Mouse (Mus musculus) forebrain, embryonic 16.5 days (tissue): ENCODE measurements around the gene Sgca. TPM values are rescaled to one million over a fixed set of nuclear protein-coding genes. Genes with fewer than 3 reads are reported as not detected.

Source experiments
- ATAC-seq: fragments of 200-750 bp; cut with Nextera tagmentation; 2 replicates; pipeline ENCODE4 v1.8.0; 2017; ENCODE audit warnings: mild to moderate bottlenecking, moderate library complexity
- H3K27ac ChIP-seq: fragments of 300-500 bp; sonication (generic); 2 replicates; pipeline ENCODE4 v1.5.1; 2014; ENCODE audit warnings: low read length, control low read depth
- H3K27me3 ChIP-seq: fragments of 300-500 bp; sonication (generic); replicated peaks from 2 replicates; pipeline ENCODE4 v1.6.1; 2014; ENCODE audit warnings: low read length; ENCODE audit not compliant: control insufficient read depth, insufficient read depth
- H3K36me3 ChIP-seq: fragments of 300-500 bp; sonication (generic); 2 replicates; pipeline ENCODE4 v1.6.1; 2014; ENCODE audit not compliant: control insufficient read depth, insufficient read depth
- H3K4me1 ChIP-seq: fragments of 300-500 bp; sonication (generic); replicated peaks from 2 replicates; pipeline ENCODE4 v1.6.1; 2014; ENCODE audit warnings: low read length; ENCODE audit not compliant: control insufficient read depth, insufficient read depth
- H3K4me2 ChIP-seq: fragments of 300-500 bp; sonication (generic); 2 replicates; pipeline ENCODE4 v1.6.1; 2014; ENCODE audit warnings: mild to moderate bottlenecking, low read length, control low read depth
- H3K4me3 ChIP-seq: fragments of 300-500 bp; sonication (generic); replicated peaks from 2 replicates; pipeline ENCODE4 v1.5.1; 2014; ENCODE audit warnings: mild to moderate bottlenecking, low read length, control low read depth
- H3K9ac ChIP-seq: fragments of 300-500 bp; sonication (generic); replicated peaks from 2 replicates; pipeline ENCODE4 v1.6.1; 2014; ENCODE audit warnings: low read depth, low read length, control low read depth
- H3K9me3 ChIP-seq: fragments of 300-500 bp; sonication (generic); 2 replicates; pipeline ENCODE4 v1.6.1; 2016; ENCODE audit warnings: low read length; ENCODE audit not compliant: control insufficient read depth
- WGBS: fragments of 180-500 bp; shearing (Covaris S2); extraction: QIAGEN DNeasy Blood & Tissue Kit; methylation state at CpG from one replicate; pipeline ENCODE4 v1.1.7; 2014; 5-methylcytosine and 5-hydroxymethylcytosine counted together
- polyA plus RNA-seq: library from polyadenylated mRNA; unstranded; fragments of >200 nt; fragmentation: Nextera tagmentation; extraction: Ambion mirVana; gene quantifications from 2 replicates; pipeline ENCODE4 v1.2.1, GENCODE M21; 2015

Gene Sgca
- polyA plus RNA-seq, 1 experiment from 2014 or later, result 0.19 TPM

DNA sequence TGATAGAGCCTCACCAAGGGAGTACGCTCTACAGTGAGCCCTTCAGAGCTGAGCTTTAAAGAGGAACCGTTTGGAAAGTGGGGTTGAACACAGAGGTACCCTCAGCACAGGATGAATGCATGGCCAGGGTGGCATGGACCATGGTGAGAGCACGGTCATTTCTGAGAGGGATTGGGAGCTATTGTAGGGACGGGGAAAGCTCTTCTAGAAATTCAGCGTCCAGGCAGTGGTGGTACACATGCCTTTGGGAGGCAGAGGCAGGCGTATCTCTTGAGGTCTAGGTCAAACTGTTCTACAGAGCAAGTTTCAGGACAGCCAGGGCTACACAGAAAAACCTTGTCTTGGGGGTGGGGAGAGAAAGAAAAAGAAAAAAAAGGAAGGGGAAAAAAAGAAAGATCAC lies 20.9 kb upstream of the Sgca start:
- H3K4me1 ChIP-seq, result peaks cover 57% of the 10 kb centered on the region
- H3K9me3 ChIP-seq, result no peaks in the 10 kb centered on the region
- ATAC-seq, result no peak
- no peak overlapping the region for H3K4me3 ChIP-seq
- no peaks in the 10 kb centered on the region for H3K27me3 ChIP-seq
- 91% methylated on average over 6 of the region's 6 CpGs for WGBS
- H3K36me3 ChIP-seq, result peaks cover 19% of the 10 kb centered on the region
- no peak overlapping the region for H3K27ac ChIP-seq
- H3K9ac ChIP-seq, result no peak overlapping the region
- H3K4me2 ChIP-seq, result no peak overlapping the region

DNA sequence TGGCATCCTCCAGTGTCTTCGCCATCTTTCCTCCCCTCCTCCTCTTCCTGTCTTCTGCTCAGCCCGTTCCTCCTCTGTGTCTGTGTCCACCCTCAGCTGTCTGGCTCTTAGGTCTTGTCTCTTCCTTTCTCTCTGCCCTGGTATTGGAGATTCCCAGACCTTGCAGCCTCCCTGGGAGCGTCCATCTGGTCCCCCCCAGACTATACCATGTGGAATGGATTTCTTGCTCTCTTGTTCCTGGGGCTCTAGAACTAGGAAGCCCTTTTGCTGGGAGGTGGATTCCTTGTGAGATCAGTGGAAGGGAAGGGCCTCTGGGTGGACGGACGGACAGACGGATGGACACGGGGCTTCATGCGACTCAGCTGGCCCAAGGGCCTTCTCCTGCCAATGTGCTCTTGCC lies 20.0 kb upstream of the Sgca start:
- no peaks in the 10 kb centered on the region for H3K27me3 ChIP-seq
- H3K9ac ChIP-seq, result no peak overlapping the region
- no peak for ATAC-seq
- H3K4me1 ChIP-seq, result peaks cover 56% of the 10 kb centered on the region
- H3K4me2 ChIP-seq, result peak overlapping the region; percentile 97
- WGBS, result 85% methylated on average over 8 of the region's 8 CpGs
- no peak overlapping the region for H3K27ac ChIP-seq
- peaks cover 12% of the 10 kb centered on the region; the same call in 1 of the 2 replicates for H3K36me3 ChIP-seq
- H3K9me3 ChIP-seq, result no peaks in the 10 kb centered on the region
- H3K4me3 ChIP-seq, result no peak overlapping the region

DNA sequence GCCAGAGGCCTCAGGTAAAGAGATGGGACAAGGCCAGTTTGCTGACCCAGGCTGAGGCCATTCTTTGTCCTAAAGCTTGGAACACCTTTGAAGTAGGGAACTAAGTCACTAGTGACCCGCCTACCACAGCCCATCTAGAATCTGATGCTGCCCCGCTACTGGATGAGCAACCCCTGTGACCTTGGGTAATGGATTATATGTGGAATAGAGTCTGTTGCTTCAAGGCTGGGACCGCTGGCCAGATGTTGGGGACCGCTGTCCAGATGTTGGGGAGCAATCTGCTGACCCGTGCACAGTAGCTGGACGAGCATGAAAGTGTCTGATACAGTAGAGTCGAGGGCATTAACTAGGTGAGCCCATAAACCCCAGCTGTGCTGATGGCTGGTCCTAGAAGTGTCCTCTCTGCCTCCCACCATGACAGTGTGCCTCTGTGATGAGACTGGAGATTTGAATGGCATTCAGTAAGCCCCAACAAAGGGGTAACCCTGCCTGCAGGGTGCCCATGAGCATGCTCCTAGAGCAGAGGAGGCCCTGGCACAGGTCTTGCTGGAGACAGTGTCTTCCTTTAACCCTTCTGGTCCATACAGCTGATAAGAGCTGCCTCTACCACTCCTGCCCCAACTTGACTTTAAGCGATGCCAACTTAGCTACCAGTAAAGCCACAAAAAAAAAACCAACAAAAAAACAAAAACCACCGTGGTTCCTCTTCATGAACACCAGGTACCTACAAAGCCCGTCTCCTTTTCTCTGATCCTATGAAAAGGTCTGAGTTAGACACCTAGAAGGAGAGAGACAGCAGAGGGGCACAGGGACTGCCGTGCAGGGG lies 19.0 kb upstream of the Sgca start:
- ATAC-seq, result no peak
- Histone ChIP-seq H3K4me3 (peak overlapping the region; percentile 94), H3K9ac (peak overlapping the region; percentile 97), H3K4me1 (peaks cover 57% of the 10 kb centered on the region), H3K9me3 (no peaks in the 10 kb centered on the region), H3K27me3 (no peaks in the 10 kb centered on the region), H3K27ac (no peak overlapping the region), H3K36me3 (peaks cover 9% of the 10 kb centered on the region; the same call in 1 of the 2 replicates), H3K4me2 (peak overlapping the region; percentile 97)
- 86% methylated on average over 11 of the region's 11 CpGs for WGBS

DNA sequence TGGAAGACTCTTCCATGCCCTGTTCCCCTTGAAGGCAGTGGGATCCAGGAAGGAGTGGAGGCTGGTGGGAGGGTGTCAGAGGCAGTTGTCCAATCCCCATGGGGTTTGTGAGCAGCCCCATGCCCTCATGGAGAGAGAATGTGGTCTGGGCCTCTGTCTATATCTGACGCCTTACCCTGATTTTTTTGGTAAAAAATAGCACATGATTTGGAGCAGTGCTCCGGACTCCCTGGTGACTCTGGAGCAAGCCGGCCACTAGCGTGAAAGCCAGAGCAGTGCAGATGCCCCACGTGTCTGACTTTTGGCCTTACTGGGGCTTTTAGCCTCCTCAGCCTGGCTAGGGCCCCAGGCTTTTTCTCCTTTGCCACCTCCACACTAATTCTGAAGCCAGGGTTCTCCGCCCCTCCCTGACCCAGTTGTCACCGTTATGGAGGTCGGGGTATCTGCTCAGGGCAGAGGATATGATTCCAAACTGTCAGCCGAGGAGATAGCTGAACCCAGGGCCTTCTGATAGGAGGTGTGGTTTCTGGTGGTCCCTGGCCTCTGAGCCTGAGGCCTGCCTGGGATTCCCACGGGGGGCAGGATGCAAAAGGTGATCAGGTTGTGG lies 18.2 kb upstream of the Sgca start:
- peaks cover 61% of the 10 kb centered on the region for H3K4me1 ChIP-seq
- 53% methylated on average over 10 of the region's 10 CpGs for WGBS
- H3K4me3 ChIP-seq, result peak overlapping the region; percentile 94
- H3K9me3 ChIP-seq, result no peaks in the 10 kb centered on the region
- peak overlapping the region; percentile 97 for H3K4me2 ChIP-seq
- ATAC-seq, result no peak
- H3K9ac ChIP-seq, result peak overlapping the region; percentile 97
- H3K27ac ChIP-seq, result no peak overlapping the region
- H3K36me3 ChIP-seq, result peaks cover 7% of the 10 kb centered on the region; the same call in 1 of the 2 replicates
- H3K27me3 ChIP-seq, result no peaks in the 10 kb centered on the region

DNA sequence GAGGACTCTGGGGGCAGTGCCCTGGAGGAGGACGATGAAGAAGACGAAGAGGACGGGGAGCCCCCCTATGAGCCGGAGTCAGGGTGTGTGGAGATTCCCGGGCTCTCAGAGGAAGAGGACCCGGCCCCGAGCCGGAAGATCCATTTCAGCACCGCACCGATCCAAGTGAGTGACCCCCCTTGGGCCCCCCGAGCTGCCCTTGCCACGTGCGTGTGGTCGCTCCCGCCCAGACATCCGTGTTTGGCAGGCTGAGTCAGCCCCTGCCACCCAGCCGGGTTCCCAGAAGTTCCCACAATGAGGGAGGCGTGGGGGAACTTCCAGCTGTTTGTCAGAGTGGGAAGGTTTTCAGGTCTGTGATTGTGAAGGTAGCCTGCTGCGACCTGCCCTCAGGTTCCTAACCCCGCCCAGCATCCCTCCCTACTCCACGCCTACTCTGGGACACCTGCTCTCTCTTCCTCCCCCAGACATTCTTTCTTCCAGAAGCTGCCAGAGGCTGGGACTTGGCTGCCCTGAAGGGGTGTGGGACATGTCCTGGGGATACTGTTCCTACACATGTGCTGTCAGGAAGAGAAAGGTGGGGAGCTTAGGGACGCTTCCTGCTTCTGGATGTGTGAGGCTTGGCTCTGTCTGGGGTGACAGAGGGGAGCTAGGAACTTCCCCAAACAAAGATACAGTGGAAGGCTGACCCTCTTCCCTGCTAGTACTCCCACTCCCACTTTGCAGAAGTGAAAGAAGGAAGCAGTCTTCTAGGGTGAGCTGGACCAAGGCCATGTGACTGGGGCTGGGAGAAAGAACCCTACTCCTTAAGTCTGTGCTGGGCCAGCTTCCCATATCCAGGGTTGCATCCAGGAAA lies 16.9 kb upstream of the Sgca start:
- Histone ChIP-seq H3K36me3 (peaks cover 7% of the 10 kb centered on the region; the same call in 1 of the 2 replicates), H3K27me3 (no peaks in the 10 kb centered on the region), H3K4me1 (peaks cover 67% of the 10 kb centered on the region), H3K9me3 (no peaks in the 10 kb centered on the region), H3K27ac (no peak overlapping the region), H3K9ac (peak overlapping the region; percentile 97), H3K4me3 (peak overlapping the region; percentile 94), H3K4me2 (peak overlapping the region; percentile 97)
- under 1% methylated on average over 22 of the region's 22 CpGs for WGBS
- no peak for ATAC-seq

DNA sequence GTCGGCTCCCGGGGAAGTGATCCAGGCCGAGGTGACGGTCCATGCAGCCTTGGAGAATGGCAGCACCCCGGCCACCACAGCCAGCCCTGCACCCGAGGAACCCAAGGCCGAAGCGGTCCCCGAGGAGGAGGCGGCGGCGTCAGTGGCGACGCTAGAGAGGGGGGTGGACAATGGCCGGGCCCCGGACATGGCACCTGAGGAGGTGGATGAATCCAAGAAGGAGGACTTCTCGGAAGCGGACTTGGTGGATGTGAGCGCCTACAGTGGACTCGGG lies 16.3 kb upstream of the Sgca start:
- peaks cover 2% of the 10 kb centered on the region; the same call in 1 of the 2 replicates for H3K36me3 ChIP-seq
- H3K4me3 ChIP-seq, result peak overlapping the region; percentile 94
- no peak for ATAC-seq
- H3K9ac ChIP-seq, result peak overlapping the region; percentile 97
- H3K4me1 ChIP-seq, result peaks cover 62% of the 10 kb centered on the region
- no peak overlapping the region for H3K27ac ChIP-seq
- peak overlapping the region; percentile 97 for H3K4me2 ChIP-seq
- WGBS, result under 1% methylated on average over 20 of the region's 20 CpGs
- H3K9me3 ChIP-seq, result no peaks in the 10 kb centered on the region
- no peaks in the 10 kb centered on the region for H3K27me3 ChIP-seq

DNA sequence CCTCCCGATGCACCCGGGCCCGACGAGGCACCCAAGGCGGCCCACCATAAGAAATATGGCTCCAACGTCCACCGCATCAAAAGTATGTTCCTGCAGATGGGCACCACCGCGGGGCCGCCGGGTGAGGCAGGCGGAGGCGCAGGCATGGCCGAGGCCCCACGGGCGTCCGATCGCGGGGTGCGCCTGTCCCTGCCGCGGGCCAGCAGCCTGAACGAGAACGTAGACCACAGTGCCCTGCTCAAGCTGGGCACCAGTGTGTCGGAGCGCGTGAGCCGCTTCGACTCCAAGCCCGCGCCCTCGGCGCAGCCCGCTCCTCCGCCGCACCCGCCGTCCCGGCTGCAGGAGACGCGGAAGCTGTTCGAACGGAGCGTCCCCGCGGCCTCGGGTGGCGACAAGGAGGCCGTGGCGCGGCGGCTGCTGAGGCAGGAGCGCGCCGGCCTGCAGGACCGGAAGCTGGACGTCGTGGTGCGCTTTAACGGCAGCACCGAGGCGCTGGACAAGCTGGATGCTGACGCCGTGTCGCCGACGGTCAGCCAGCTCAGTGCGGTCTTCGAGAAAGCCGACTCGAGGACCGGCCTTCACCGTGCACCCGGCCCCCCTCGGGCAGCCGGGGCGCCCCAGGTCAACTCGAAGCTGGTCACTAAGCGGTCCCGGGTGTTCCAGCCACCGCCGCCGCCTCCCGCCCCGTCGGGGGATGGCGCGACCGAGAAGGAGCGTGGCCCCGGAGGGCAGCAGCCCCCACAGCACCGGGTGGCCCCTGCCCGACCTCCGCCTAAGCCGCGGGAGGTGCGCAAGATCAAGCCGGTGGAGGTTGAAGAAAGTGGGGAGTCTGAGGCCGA lies 15.7 kb upstream of the Sgca start:
- under 1% methylated on average over 94 of the region's 99 CpGs for WGBS
- ATAC-seq, result no peak
- Histone ChIP-seq H3K9ac (peak overlapping the region; percentile 97), H3K9me3 (no peaks in the 10 kb centered on the region), H3K27ac (peak overlapping the region; percentile 95), H3K27me3 (no peaks in the 10 kb centered on the region), H3K36me3 (0 out of 2 replicates have a peak, but pooled peaks cover under 1% of the 10 kb centered on the region), H3K4me3 (peak overlapping the region; percentile 94), H3K4me2 (peak overlapping the region; percentile 97), H3K4me1 (peaks cover 60% of the 10 kb centered on the region)

DNA sequence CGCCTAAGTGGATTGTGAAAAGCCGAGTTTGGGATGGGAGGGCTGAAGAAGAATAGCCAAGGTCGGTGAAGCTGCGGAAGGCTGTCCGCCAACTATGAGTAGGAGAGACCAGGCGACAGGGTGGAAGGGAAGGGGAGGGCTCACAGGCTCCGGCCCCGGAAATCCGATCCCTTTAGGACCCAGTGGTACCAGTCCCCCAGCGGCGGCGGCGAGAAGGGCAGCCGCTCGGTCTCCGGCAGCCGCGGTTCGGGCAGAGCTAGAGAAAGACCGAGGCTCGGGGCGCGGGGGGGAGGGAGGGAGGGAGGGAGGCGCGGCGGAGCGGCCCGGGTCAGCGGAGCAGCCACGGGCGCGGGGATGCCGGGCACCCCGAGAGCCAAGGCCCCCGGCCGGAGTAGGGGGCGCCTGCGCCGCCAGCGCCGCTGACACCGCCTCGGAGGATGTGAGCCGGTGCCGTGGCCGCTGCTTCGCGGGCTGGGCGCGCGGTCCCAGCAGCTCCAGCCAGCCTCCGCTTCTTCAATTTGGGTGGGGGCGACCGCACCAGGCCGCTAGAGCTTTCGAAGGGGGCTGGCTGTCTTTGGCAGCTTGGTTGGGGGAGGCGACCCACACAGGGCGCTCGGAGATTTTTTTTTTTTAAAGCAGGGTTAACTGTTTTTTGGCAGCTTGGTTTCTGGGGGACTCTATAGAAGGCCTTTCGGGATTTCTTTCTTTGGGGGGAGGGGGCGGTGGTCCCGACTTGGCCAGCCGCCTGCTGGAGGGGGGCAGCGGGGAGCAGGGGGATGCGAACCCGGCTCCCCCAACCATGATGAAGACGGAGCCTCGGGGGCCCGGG lies 14.8 kb upstream of the Sgca start, which contains the start of gene Ppp1r9b:
Gene Ppp1r9b (plus strand): TSS at position 287 of the 829 bp plus-strand sequence.
- WGBS, result 0% methylated on average over 49 of the region's 69 CpGs

More for the DNA sequence above, 14.8 kb upstream of the Sgca start, which contains the start of gene Ppp1r9b:
- H3K36me3 ChIP-seq, result no peaks in the 10 kb centered on the region
- H3K27ac ChIP-seq, result peak within 1 kb of the TSS; percentile 95
- peak within 1 kb of the TSS; percentile 94 for H3K4me3 ChIP-seq
- H3K9me3 ChIP-seq, result no peaks in the 10 kb centered on the region
- peak within 1 kb of the TSS; percentile 97 for H3K9ac ChIP-seq
- H3K4me2 ChIP-seq, result peak within 1 kb of the TSS; percentile 97
- peaks cover 55% of the 10 kb centered on the region for H3K4me1 ChIP-seq
- peak; percentile 86 for ATAC-seq
- H3K27me3 ChIP-seq, result no peaks in the 10 kb centered on the region
